Mouse (Mus musculus) left cerebral cortex, adult 2 months (tissue): ENCODE measurements around the gene Use1. TPM values are rescaled to one million over a fixed set of nuclear protein-coding genes. Genes with fewer than 3 reads are reported as not detected.
"Not testable (repeated sequence)": the region's sequence is repeated elsewhere in the genome, so short reads cannot be mapped to it uniquely, and the experiment has no call there.

Source experiments
- DNase-seq, 2 experiments: peaks; one replicate each; pipeline ENCODE4 v3.0.0; 2021 to 2022; ENCODE audit warnings: low spot score in 2 of 2, mixed read lengths in 1 of 2; ENCODE audit errors: extremely low spot score in 1 of 2
- H3K27ac ChIP-seq: fragments of 200-600 bp; 2 replicates; pipeline ENCODE4 v1.8.1; 2022
- H3K4me3 ChIP-seq: fragments of 200-600 bp; 2 replicates; pipeline ENCODE4 v1.8.1; 2022
- CTCF ChIP-seq: fragments of 200-600 bp; IDR thresholded peaks from 2 replicates; pipeline ENCODE4 v1.8.1; 2022; ENCODE audit warnings: antibody characterized with exemption, mild to moderate bottlenecking, moderate library complexity
- intact Hi-C: fragments of 180-260 bp; cut with DNase I; formaldehyde crosslinking; loops from one replicate; pipeline ENCODE4 v1.15.1; 2025
- long read RNA-seq, 2 experiments: library from polyadenylated mRNA; stranded (forward); transcript quantifications; one replicate each; pipeline ENCODE4 v2.0.0; 2021; ENCODE audit warnings: borderline mapping rate in 2 of 2
- total RNA-seq, 2 experiments: library from RNA; stranded (reverse); gene quantifications; 2 replicates each; pipeline ENCODE4 v1.2.3; 2021

Gene Use1
- total RNA-seq = 100 to 1,000 TPM; 110 to 113 TPM
- long read RNA-seq, experiment 1, partial matches to known transcripts = 0 of 4 reads
- long read RNA-seq, experiment 1, other reads (novel, unspliced or antisense) = 4 of 4 reads
- long read RNA-seq, experiment 2, partial matches to known transcripts = 0 of 3 reads
- long read RNA-seq, experiment 2, other reads (novel, unspliced or antisense) = 3 of 3 reads

DNA sequence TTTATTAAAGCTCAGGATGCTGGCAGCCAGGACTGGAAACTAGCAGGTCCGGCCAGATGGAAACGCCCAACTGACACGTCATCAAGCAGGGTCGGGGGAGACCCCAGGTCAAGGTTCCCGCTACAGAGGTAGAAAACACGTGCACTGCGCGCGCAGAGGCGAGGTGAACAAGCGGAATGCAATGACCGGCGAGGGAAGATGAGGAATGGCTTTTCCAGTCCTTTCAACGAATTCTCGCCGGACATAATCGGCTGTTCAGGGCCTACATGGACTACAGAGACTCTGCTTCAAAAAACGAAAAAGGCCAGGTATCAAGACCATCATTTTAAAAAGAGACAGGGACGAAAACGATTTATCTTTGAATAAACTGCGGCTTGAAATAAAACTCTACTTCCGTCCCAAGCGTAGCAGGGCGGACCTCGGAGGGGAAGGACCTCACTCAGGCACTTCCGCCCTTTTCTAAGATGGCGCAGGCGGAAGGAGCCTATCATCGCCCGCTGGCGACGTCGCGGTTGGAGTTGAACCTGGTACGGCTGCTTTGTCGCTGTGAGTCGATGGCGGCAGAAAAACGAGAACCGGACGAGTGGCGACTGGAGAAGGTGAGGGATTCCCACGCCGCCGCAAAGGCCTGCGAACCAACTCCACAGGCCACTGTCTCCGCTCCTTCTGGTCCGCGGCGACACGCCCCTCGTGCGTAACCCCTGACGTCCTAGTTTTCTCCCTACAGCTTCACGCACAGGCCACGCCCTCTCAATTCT is at the start of gene Use1:
Gene Use1, plus strand, starts transcription at position 78 of the 758 bp plus-strand sequence.
- peak; percentile 88 to 89 for DNase-seq
- Histone ChIP-seq H3K4me3 (peak within 1 kb of the TSS; percentile 65), H3K27ac (peak within 1 kb of the TSS; percentile 99)
- intact Hi-C loops = loop anchor here (2.0 to 5.0 kb wide), 4 partner anchors 30 to 555 kb away; partner anchors contain the start of genes Babam1, Haus8, Myo9b and Rpl18a
- no peak for TF ChIP-seq CTCF

DNA sequence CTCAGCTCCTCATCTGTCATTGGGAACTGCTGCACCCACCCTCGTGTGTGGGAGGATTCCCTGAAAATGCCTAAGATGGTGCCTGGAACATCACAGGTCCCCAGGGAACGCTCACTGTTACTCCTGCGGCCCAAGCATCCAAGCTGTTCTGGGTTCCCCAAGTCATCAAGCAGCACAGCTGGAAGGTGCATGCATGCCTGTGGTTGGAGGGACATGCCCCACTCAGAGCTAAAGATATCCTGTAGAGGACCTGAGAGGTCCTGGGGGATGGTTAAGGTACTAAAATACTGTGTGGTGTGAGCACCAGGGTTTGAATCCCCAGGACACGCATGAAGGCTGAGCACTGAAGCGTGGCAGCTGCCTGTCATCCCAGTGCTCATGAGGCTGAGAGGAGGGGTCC is 48.0 kb upstream of the Use1 start:
- DNase-seq, intact Hi-C loops, H3K27ac ChIP-seq, H3K4me3 ChIP-seq: not testable (repeated sequence)

DNA sequence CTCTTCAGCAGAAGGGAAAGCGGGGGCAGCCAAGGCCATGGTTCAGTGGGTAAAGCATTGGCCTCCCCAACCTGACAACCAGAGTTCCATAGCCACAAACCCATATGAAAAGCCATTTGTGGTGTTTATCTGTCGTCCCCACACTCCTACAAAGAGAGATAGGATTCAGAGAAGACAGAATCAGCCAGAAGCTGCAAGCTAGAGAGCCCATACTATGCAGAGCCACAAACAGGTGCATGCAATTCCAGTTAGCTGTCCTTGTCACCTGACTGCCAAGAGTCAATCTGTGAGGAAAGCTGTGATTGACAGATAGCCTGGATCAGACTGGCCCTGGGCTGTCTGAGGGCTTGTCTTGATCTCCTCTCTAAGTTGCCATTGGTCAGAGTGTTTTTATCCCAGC is 46.9 kb upstream of the Use1 start:
- H3K4me3 ChIP-seq, DNase-seq, intact Hi-C loops, H3K27ac ChIP-seq: not testable (repeated sequence)

DNA sequence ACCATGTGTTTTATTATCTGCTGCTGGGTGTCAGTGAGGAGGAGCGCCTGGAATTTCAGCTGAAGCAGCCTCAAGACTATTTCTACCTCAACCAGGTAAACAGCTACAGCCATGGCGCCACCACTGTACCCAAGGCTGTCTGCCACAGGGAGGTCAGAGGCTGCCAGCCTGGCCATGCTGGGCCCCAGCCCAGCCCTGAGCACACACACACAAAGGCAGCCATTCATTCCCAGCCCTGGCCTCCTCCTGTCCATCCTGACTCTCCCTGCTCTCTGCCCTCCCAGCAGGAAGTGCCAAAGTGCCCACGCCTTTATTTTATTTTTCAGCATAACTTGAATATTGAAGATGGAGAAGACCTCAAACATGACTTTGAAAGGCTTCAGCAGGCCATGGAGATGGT is 43.7 kb upstream of the Use1 start:
- H3K4me3 ChIP-seq = no peak overlapping the region
- no peak for TF ChIP-seq CTCF
- intact Hi-C loops = no loop called here
- no peak for DNase-seq
- H3K27ac ChIP-seq = no peak overlapping the region

DNA sequence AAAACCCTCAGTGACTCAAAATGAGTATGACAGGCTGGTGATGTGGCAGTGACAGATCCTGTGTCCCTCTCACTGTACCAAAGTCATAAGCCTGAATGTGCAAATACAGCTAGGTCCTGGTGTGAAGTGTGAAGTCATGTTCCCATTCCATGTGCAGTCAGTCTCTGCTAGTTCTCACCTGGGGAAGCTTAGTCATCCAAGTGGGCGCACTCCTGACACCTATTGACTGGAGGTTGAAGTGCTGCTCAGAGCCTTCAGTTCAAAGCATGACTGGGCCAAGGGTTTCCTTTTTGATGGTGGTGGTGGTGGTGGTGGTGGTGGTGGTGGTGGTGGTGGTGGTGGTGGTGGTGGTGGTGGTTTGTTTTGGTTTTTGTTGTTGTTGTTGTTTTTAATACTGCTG is 41.8 kb upstream of the Use1 start:
- no peak overlapping the region for H3K27ac ChIP-seq
- H3K4me3 ChIP-seq = no peak overlapping the region
- intact Hi-C loops = no loop called here
- peak; percentile 32 for TF ChIP-seq CTCF
- no peak for DNase-seq

DNA sequence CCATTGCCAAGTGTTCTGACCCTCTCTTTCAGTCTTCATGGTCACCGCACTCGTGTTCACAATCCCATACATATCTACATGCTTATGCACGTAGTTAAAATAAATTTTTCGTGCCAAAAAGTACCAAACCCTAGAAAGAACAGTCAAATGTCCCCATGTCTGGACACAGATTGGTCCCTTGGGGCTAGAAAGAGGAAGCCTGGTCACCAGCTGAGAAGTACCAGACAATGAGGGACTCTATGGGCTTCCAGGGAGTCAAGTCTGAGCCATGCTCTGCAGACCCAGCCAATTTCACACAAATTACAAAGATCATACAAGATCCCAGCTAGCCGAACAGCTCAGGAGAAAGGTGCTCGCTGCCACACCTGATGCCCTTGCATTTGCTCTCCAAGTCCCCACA is 28.8 kb upstream of the Use1 start:
- H3K27ac ChIP-seq, H3K4me3 ChIP-seq, DNase-seq, intact Hi-C loops: not testable (repeated sequence)

DNA sequence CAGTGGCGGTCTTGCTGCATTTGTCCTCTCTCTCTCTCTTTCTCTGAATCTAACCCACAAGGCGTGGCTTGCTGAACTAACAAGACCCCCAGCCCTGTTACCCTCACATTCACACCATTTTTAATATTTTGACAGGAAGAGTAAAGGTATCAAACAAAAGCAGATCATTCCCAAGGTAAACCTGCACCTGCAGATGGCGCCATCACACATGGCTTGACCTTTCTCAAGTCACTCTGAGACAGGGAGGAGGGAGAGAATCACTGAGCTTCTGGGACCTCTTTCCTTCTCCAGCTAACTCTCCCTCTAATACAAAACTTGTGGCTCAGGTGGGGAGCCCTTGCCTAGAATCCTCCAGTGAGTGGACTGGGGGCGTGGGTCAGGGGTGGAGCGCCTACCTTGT is 26.0 kb upstream of the Use1 start:
- DNase-seq = no peak
- no peak overlapping the region for H3K4me3 ChIP-seq
- no peak overlapping the region for H3K27ac ChIP-seq
- peak; percentile 47 for TF ChIP-seq CTCF
- intact Hi-C loops = no loop called here

DNA sequence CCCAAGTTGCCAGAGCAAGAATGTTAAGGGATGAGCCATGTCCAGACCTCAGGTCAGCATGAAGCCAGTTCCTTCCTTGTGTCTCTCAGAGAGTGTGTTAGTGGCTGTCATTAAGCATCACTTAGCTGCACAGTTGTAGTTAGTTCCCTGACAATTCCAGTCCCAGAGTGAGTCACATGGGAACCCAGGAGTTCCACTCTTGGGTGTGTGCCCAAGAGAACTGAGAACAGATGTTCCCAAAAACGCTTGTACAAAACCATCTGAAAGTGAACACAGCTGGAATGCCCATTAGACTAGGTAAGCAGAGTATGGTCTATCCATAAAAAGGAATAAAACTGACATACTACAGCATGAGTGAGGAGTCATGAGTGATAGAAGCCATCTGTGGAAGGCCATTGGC is 20.1 kb upstream of the Use1 start:
- no peak for DNase-seq
- no peak overlapping the region for H3K27ac ChIP-seq
- no peak for TF ChIP-seq CTCF
- H3K4me3 ChIP-seq = no peak overlapping the region
- intact Hi-C loops = no loop called here

DNA sequence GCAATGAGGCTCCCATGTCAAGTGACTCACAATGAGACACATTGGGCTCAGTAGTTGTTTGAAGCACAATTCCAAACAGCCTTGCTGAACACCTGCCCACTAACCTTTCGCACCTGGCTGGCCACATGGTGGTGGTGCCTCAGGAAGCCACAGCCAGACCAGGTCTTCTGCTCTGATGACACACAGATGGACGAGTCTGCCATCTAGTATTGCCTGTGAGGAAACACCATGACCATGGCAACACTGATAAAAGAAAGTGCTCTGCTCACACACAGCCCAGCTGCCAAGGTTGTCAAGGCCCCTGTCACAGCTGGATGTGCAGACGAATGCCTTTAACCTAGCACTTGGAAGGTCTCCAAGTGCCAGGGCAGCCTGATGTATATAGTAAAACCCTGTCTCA is 15.5 kb upstream of the Use1 start:
- no peak overlapping the region for H3K4me3 ChIP-seq
- DNase-seq = no peak
- no peak for TF ChIP-seq CTCF
- H3K27ac ChIP-seq = no peak overlapping the region
- intact Hi-C loops = no loop called here

DNA sequence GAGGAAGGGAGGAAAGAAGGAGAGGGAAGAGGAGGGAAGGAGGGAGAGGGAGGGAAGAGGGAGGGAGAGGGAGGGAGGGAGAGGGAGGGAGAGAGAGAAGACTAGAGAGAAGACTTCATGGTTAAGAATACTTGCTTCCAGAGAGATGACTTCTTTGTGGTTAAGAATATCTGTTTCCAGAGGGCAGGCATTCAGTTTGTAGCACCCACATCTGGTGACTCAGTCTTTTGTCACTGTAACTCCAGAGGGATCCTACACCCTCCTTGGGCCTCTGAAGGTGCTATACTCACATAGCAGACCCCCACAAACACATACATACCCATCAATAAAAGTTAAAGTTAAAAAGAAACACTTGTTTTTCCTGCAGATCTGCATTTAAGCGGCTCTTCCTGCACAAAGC is 15.1 kb upstream of the Use1 start:
- intact Hi-C loops = no loop called here

DNA sequence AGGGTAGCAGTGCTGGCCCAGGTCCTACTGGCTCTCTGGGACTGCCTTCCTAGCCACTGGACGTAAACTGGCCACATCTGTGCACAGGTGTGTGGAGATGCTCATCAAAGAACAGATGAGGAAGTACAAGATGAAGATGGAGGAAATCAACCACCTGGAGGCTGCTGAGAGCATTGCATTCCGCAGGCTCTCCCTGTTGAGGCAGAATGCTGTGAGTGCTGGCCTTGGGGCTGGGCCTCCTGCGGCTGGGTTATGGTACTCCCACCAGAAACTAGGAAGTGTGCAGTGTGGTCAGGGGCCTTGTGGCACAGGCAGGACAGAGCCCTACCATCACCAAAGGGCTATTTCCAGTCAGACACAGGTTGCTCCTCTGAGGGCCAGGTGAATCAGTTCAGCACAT is 8.6 kb upstream of the Use1 start:
- Histone ChIP-seq H3K4me3 (no peak overlapping the region), H3K27ac (no peak overlapping the region)
- TF ChIP-seq CTCF = peak; percentile 5
- intact Hi-C loops = no loop called here
- no peak for DNase-seq

More for the DNA sequence above, 15.1 kb upstream of the Use1 start:
- TF ChIP-seq CTCF = no peak
- Histone ChIP-seq H3K27ac (no peak overlapping the region), H3K4me3 (no peak overlapping the region)
- DNase-seq = no peak

DNA sequence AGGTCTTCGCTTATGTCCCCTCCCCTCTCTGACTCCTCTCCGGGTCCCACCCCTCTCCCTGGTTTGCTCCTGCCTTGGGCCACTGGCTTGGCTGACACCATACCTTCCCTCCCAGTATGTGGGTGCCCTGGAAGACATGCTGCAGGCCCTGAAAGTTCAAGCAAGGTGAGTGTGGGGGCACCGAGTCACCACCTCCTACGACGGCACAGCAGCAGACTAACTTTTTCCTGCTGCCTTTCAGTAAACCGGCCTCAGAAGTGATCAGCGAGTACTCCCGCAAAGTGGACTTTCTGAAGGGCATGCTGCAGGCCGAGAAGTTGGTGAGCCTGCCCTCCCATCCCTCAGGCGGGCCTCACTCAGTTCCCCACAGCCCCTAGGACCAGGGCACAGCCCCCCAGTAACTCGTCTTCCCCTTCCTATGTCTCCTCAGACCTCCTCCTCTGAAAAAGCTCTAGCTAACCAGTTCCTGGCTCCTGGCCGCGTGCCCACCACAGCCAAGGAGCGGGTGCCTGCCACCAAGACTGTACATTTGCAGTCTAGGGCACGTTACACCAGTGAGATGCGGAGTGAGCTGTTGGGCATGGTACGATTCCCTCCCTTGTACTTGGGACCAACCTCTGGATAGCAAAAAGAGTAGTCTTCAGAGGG is 1.0 kb downstream of the Use1 start:
- DNase-seq = no peak
- intact Hi-C loops = loop anchor here (2.0 to 5.0 kb wide), 4 partner anchors 29 to 555 kb away; partner anchors contain the start of genes Babam1, Haus8, Myo9b and Rpl18a

More for the DNA sequence above, 1.0 kb downstream of the Use1 start:
- no peak for TF ChIP-seq CTCF
- H3K27ac ChIP-seq = peak overlapping the region; percentile 99
- peak overlapping the region; percentile 65 for H3K4me3 ChIP-seq
